Mouse (Mus musculus) heart, postnatal 25 days (tissue): ENCODE results near the gene Reln. TPM values are rescaled to one million over a fixed set of nuclear protein-coding genes. Genes with fewer than 3 reads are reported as not detected.

Source experiments
- DNase-seq: peaks from one replicate; pipeline ENCODE4 v3.0.0; 2022; ENCODE audit warnings: low spot score
- intact Hi-C: fragments of 180-260 bp; cut with DNase I; formaldehyde crosslinking; loops from one replicate; pipeline ENCODE4 v1.15.1; 2025
- total RNA-seq, 2 experiments: library from RNA; stranded (reverse); gene quantifications; 2 replicates each; pipeline ENCODE4 v1.2.3; 2021

Gene Reln
- total RNA-seq, 2 experiments from 2014 or later: 3.3 to 3.8 TPM

DNA sequence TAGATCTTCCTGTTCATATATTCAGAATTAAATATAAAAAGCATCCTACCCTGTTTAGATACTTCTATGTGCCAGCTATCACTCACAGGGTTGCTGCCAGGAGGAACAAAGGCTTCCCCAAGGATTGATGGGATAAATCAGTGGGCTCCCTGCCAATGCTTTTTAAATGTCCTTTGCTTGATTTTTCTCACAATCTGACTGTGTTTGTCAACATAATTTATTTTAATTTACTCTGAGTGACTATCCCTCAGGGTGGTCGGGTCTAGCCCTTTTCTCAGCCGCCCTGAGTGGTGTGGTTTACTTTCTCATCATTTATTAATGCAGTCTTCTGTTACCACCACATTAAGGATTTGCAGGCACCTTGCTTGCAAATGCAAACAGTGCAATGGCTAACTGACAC, 205.5 kb downstream of the Reln start:
- intact Hi-C loops: no loop called here
- DNase-seq: no peak

- intact Hi-C loops: no loop called here
- no peak for DNase-seq
Measured at GRCm38 (mm10) chr5:22134402-22134801, 210.1 kb downstream of the Reln start.

DNA sequence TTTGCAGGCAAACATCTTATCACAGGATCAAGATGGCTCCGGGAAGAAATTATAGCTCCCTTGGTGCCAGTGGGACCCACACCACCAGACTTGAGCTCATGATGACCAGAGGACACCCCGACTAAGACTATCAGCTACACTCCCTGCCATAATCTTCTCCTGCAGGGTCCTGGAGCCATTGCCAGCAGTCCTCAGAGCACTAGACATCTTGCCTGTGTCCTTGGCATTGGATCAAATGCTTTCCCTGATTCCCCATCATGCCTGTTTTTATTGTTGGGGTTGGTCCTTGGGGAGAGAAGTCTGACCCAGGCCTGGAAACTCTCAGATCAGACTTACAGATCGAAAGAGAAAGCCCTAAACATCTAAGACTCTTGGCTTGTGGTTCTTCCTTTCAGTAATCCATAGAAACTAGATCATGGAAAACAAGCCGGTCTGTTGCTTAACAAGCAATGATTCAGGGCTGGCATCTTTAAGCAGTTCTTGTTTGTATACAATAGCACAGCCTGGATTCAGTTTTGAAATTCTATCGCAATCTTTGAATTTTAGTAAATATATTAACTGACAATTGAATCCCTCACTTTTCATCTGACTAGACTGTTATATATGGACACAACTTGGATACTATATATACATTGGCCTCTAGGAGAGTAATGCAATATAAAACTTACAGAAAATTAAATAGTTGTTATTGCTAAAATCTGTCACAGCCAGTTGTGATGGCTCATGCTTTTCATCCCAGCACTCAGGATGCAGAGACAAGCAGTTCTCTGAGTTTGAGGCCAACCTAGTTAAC, 212.6 kb downstream of the Reln start:
- intact Hi-C loops: no loop called here
- DNase-seq: no peak

- intact Hi-C loops: no loop called here
- no peak for DNase-seq
Measured at GRCm38 (mm10) chr5:22127583-22127982, 216.9 kb downstream of the Reln start.

DNA sequence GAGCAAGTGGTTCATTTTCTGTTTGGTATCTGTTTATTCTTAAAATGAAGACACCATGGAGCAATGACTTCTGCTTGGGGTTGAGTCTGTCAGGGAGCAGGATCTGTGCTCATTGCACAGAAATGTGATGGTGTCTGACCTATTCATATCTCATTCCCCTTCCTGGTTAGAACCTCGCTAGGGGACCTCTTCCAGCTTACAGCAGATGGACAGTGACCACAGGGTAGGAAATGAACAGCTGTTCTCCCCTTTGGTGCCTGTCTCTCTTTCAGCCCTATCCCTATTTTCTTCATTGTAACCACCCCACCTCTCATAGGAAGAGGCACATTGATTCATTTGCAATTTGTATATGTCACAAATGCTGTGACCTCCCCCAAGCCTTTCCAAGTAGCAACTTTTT, 225.2 kb downstream of the Reln start:
- intact Hi-C loops: no loop called here
- DNase-seq: no peak

DNA sequence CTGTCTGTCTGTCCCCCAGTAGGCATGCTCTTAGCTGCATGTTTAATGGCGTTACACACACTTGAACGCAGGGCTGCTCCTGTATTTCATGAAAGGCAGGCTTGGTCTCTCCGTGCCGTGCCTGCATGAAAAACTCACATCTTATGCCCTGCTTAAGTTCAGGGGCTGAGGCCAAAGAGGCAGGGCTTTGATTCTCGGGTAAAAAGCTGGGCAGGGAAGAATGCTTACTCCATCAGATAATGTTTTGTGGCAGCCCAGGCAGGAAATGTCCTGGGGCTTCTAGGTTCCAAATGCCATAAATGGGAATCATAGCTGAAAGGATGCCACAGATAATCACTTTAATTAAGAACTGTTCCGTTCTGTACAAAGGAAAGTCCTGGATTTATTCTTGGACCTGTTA, 226.0 kb downstream of the Reln start:
- no peak for DNase-seq
- intact Hi-C loops: no loop called here

DNA sequence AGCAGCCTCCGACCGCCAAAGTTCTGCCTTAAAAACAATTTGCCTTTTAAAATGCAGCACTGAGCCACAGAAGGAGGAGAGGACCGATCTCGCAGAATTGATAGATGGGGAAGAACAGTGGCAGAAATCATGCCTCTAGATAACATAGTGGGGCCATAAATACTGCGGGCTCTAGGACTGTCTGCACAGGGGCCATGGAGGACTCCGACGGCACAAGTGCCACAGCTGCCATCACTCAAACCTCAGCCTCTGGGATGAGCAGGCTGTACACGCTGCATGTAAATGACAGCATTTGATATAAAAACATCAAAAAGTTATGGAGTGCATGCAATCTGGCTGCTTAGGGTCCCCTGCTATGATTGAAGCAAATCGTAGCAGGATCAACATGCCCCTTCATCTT, 227.6 kb downstream of the Reln start:
- intact Hi-C loops: no loop called here
- DNase-seq: no peak

- intact Hi-C loops: no loop called here
- no peak for DNase-seq
Measured at GRCm38 (mm10) chr5:22106811-22107485, 237.6 kb downstream of the Reln start.

GRCm38 (mm10) chr5:22094984-22095383, 249.5 kb downstream of the Reln start:
- DNase-seq: no peak
- intact Hi-C loops: no loop called here

DNA sequence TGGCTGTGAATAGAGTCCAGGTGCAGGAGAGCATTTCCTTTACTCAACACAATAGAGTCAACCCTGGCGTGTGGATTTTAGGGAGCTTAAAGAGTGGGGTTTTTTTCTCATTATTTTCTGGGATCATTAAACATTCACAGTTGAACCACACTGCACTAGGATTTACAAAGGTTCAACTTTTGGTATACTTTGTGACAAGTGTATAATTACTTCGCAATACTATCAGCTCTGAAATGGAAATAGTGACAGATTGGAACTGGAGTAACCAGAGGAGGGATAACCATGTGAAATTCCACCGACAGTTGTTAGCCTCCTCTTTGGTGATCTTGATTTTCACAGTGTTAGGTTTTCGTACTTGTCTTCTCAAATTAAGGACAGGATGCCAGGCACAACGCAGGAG, 250.5 kb downstream of the Reln start:
- intact Hi-C loops: no loop called here
- no peak for DNase-seq

- intact Hi-C loops: no loop called here
- no peak for DNase-seq
Measured at GRCm38 (mm10) chr5:22093157-22093865, 251.2 kb downstream of the Reln start.

GRCm38 (mm10) chr5:22080468-22080986, 264.0 kb downstream of the Reln start:
- intact Hi-C loops: no loop called here

DNA sequence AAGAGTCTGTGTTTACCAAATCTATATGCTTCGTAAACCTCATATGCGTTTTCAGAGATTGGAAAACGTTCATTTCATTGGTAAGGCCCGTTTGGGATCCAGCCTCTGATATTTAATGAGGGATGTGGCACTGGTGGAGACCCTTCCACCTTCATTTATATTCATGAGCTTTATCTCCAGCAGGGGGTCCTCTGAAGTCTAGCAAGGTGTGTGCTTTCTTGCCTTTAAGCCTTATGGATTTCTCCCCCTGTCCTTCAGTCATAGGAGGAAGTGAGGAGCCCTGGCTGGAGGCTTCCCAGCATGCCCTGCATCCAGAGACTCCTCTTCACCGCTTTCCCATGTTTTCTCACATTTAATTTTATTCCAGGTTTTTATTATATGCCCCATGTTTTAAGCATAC, 269.5 kb downstream of the Reln start:
- DNase-seq: no peak
- intact Hi-C loops: no loop called here

More at GRCm38 (mm10) chr5:22080468-22080986, 264.0 kb downstream of the Reln start:
- DNase-seq: no peak

- DNase-seq: no peak
- intact Hi-C loops: no loop called here
Measured at GRCm38 (mm10) chr5:22072591-22072990, 271.9 kb downstream of the Reln start.

- DNase-seq: no peak
- intact Hi-C loops: no loop called here
Measured at GRCm38 (mm10) chr5:22059251-22059650, 285.3 kb downstream of the Reln start.

- no peak for DNase-seq
- intact Hi-C loops: no loop called here
Measured at GRCm38 (mm10) chr5:22041825-22042224, 302.7 kb downstream of the Reln start.

- intact Hi-C loops: no loop called here
- no peak for DNase-seq
Measured at GRCm38 (mm10) chr5:22039375-22040149, 304.9 kb downstream of the Reln start.

DNA sequence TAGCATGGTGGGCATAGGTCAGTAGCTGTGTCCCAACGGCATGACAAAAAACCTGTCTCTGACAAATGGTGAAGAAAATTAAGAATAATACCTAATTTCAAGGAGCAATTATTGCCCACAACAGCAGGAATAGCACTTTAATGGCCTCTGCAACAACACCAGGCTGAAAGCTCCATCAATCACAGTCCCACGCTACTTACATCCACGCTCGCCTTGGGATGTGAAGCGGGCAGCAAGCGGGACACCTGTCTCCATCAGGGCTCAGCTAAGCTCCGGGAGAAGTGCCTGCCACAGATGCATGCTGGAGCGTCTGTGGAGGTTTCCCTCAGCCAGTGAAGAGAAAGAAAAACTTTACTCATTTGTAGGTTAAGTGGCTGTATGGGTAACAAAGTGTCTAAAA, 309.3 kb downstream of the Reln start:
- DNase-seq: no peak
- intact Hi-C loops: no loop called here

GRCm38 (mm10) chr5:22033039-22033438, 311.5 kb downstream of the Reln start:
- intact Hi-C loops: no loop called here
- DNase-seq: no peak

DNA sequence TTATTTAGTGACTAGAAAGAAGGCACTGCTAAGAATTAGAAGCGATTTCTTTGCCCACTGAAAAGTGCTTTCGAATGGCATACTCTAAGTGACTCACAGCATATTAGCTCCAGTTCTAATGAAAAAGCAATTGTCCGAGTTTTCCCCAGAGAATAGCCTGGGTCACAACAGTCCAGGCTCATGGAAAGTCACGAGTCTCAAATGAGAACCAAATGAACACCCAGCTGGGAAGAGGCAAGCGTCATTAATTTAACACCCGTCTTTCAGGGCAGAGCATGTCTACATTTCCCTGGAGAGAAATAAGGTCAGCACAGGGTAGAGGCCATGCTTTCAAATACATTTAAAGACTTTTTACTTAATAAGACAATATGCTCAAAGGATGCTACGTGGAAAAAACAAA, 312.8 kb downstream of the Reln start:
- no peak for DNase-seq
- intact Hi-C loops: no loop called here
